Comparison of ENCODE assay signal across 8 mouse cellular contexts in genomic region chr4:46304757-46305384, GRCm38 (mm10). TPM values are rescaled to one million over a fixed set of nuclear protein-coding genes. Genes with fewer than 3 reads are reported as not detected.
DNase-seq lines count a peak whose midpoint lies in the region; ATAC-seq and TF ChIP-seq lines count a peak whose summit lies in the region.

No protein-coding gene starts in this region.

- no peak for TF ChIP-seq POLR2A in lung, adult 2 months (IDR thresholded peaks at IDR 0.05; ENCODE audit: borderline replicate concordance, extremely low read depth, low read depth, low read length)

- peak; percentile 87 for ATAC-seq in forebrain, embryonic 15.5 days (replicated peaks)
- ATAC-seq in neural tube, embryonic 15.5 days (ENCODE audit: low FRiP score) = peak; percentile 93

- peaks cover 19% of the 10 kb centered on the region for H3K4me1 ChIP-seq in forebrain, embryonic 15.5 days
- 0 out of 2 replicates have a peak, but pooled peaks cover 2% of the 10 kb centered on the region for H3K4me1 ChIP-seq in lung, adult 2 months (ENCODE audit: control insufficient read depth, insufficient read depth, low read length)
- peaks cover 11% of the 10 kb centered on the region for H3K4me1 ChIP-seq in neural tube, embryonic 15.5 days

- peak overlapping the region; percentile 65 for H3K4me3 ChIP-seq in forebrain, embryonic 15.5 days
- peak overlapping the region; percentile 84 for H3K4me3 ChIP-seq in layer of hippocampus, adult 2 months
- H3K4me3 ChIP-seq in lung, adult 2 months (replicated peaks; ENCODE audit: extremely low read depth, low read depth, low read length) = peak overlapping the region; percentile 75
- H3K4me3 ChIP-seq in neural tube, embryonic 15.5 days (replicated peaks) = peak overlapping the region; percentile 77

- H3K9ac ChIP-seq in forebrain, embryonic 15.5 days (replicated peaks) = peak overlapping the region; percentile 80
- peak overlapping the region; percentile 92 for H3K9ac ChIP-seq in neural tube, embryonic 15.5 days (replicated peaks)

- no peaks in the 10 kb centered on the region for H3K36me3 ChIP-seq in forebrain, embryonic 15.5 days
- H3K36me3 ChIP-seq in neural tube, embryonic 15.5 days = no peaks in the 10 kb centered on the region

- intact Hi-C loops in heart, postnatal 25 days (cut with DNase I) = loop anchor here (5.0 kb wide), 2 partner anchors 72 to 103 kb away; no protein-coding TSS in a partner anchor

- under 1% methylated on average over 76 of the region's 78 CpGs for WGBS in forebrain, embryonic 15.5 days
- WGBS in lung, adult 2 months = under 1% methylated on average over 76 of the region's 78 CpGs
- WGBS in neural tube, embryonic 15.5 days = under 1% methylated on average over 54 of the region's 78 CpGs

- peak overlapping the region; percentile 62 for H3K27ac ChIP-seq in forebrain, embryonic 15.5 days (replicated peaks)
- H3K27ac ChIP-seq in layer of hippocampus, adult 2 months = peak overlapping the region; percentile 98
- H3K27ac ChIP-seq in neural tube, embryonic 15.5 days (replicated peaks) = peak overlapping the region; percentile 85

- peak overlapping the region; percentile 69 for H3K4me2 ChIP-seq in forebrain, embryonic 15.5 days (replicated peaks)
- H3K4me2 ChIP-seq in neural tube, embryonic 15.5 days = peak overlapping the region; percentile 76

- DNase-seq in ES-CJ7 (ENCODE audit: low read depth, low spot score) = peak; percentile 45
- DNase-seq in cerebellum, adult 11-12 months = peak; percentile 86
- DNase-seq in heart, postnatal 25 days (ENCODE audit: low spot score) = peak; percentile 76
- peak; percentile 82 to 87 for DNase-seq in layer of hippocampus, adult 2 months (ENCODE audit: low spot score in 2 of 2)
- DNase-seq in lung, adult 2 months = peak; percentile 85
- peak; percentile 82 for DNase-seq in testis, postnatal 14 days (ENCODE audit: low spot score)

- no peaks in the 10 kb centered on the region for H3K9me3 ChIP-seq in forebrain, embryonic 15.5 days
- H3K9me3 ChIP-seq in neural tube, embryonic 15.5 days (replicated peaks) = no peaks in the 10 kb centered on the region

- TF ChIP-seq CTCF in layer of hippocampus, adult 2 months (conservative IDR thresholded peaks at IDR 0.05) = peak; percentile 43
- no peak for TF ChIP-seq CTCF in lung, adult 2 months (IDR thresholded peaks at IDR 0.05; ENCODE audit: insufficient read depth, low read length)

- no peaks in the 10 kb centered on the region for H3K27me3 ChIP-seq in forebrain, embryonic 15.5 days
- 0 out of 2 replicates have a peak, but pooled peaks cover 10% of the 10 kb centered on the region for H3K27me3 ChIP-seq in neural tube, embryonic 15.5 days (replicated peaks)

RNA-seq across cellular contexts. Expression of gene Foxe1, which starts 38.5 kb away (rescaled TPM):
- polyA plus RNA-seq in forebrain, embryonic 15.5 days (2015; fragmentation: Nextera tagmentation; extraction: Ambion mirVana) = not detected in 2 replicates
- not detected for total RNA-seq in heart, postnatal 25 days (2021)
- total RNA-seq in layer of hippocampus, adult 2 months (2021) = not detected
- polyA plus RNA-seq in lung, adult 2 months (2012; rRNA removed) = 1.6 TPM in 1 of 2 replicates, not detected in the other
- not detected in 2 replicates for polyA plus RNA-seq in neural tube, embryonic 15.5 days (2015; fragmentation: Nextera tagmentation; extraction: Ambion mirVana)

Comparison
In these comparisons a context has a peak if more than half of its experiments do, and no peak if none do; other contexts are left out.
1. Peak in every context shown above with its lines: DNase-seq, ATAC-seq, H3K4me3 ChIP-seq and H3K27ac ChIP-seq.